Mouse (Mus musculus) heart, postnatal 0 days (tissue): Measurements from ENCODE around the gene Lgals3bp. TPM values are rescaled to one million over a fixed set of nuclear protein-coding genes. Genes with fewer than 3 reads are reported as not detected.

ENCODE experiments used
- ATAC-seq: fragments of 200-750 bp; cut with Nextera tagmentation; 2 replicates; pipeline ENCODE4 v1.8.0; 2017; ENCODE audit warnings: low read depth, moderate number of reproducible peaks, moderate library complexity; ENCODE audit not compliant: insufficient read depth
- DNase-seq: peaks from one replicate; pipeline ENCODE4 v3.0.0-alpha.2; 2016; ENCODE audit warnings: low spot score
- H3K27ac ChIP-seq: fragments of 300-500 bp; sonication (generic); 2 replicates; pipeline ENCODE4 v1.5.1; 2014; ENCODE audit warnings: low read depth, mild to moderate bottlenecking
- H3K27me3 ChIP-seq: fragments of 300-500 bp; sonication (generic); 2 replicates; pipeline ENCODE4 v1.6.1; 2014; ENCODE audit warnings: low read length, mixed read lengths; ENCODE audit not compliant: control insufficient read depth, insufficient read depth
- H3K36me3 ChIP-seq: fragments of 300-500 bp; sonication (generic); replicated peaks from 2 replicates; pipeline ENCODE4 v1.6.1; 2014; ENCODE audit warnings: low read length, mixed read lengths; ENCODE audit not compliant: control insufficient read depth, insufficient read depth
- H3K4me1 ChIP-seq: fragments of 300-500 bp; sonication (generic); 2 replicates; pipeline ENCODE4 v1.6.1; 2014; ENCODE audit warnings: antibody characterized with exemption; ENCODE audit not compliant: control insufficient read depth, insufficient read depth
- H3K4me2 ChIP-seq: fragments of 300-500 bp; sonication (generic); 2 replicates; pipeline ENCODE4 v1.6.1; 2014; ENCODE audit warnings: low read depth, mild to moderate bottlenecking, low read length, moderate library complexity
- H3K4me3 ChIP-seq: fragments of 300-500 bp; sonication (generic); 2 replicates; pipeline ENCODE4 v1.5.1; 2014; ENCODE audit warnings: low read depth, low read length
- H3K9ac ChIP-seq: fragments of 300-500 bp; sonication (generic); replicated peaks from 2 replicates; pipeline ENCODE4 v1.6.1; 2014; ENCODE audit warnings: low read depth, low read length, mixed read lengths
- H3K9me3 ChIP-seq: fragments of 300-500 bp; sonication (generic); replicated peaks from 2 replicates; pipeline ENCODE4 v1.6.1; 2016; ENCODE audit warnings: low read length; ENCODE audit not compliant: control insufficient read depth
- CTCF ChIP-seq: IDR thresholded peaks from 2 replicates; pipeline ENCODE4 v1.5.1; 2016; ENCODE audit warnings: antibody characterized with exemption, control low read depth, low read depth
- EP300 ChIP-seq: IDR thresholded peaks from 2 replicates; pipeline ENCODE4 v1.6.1; 2016; ENCODE audit warnings: antibody characterized with exemption, low read depth
- WGBS: fragments of 180-500 bp; shearing (Covaris S2); extraction: QIAGEN DNeasy Blood & Tissue Kit; methylation state at CpG from one replicate; pipeline ENCODE4 v1.1.7; 2014; 5-methylcytosine and 5-hydroxymethylcytosine counted together
- polyA plus RNA-seq: library from polyadenylated mRNA; unstranded; fragments of >200 nt; fragmentation: Nextera tagmentation; extraction: Ambion mirVana; gene quantifications from 2 replicates; pipeline ENCODE4 v1.2.1, GENCODE M21; 2015
- total RNA-seq: library from RNA; depleted of rRNA; stranded (reverse); fragments of >200 nt; gene quantifications from 2 replicates; pipeline ENCODE4 v1.2.3, GENCODE M21; 2014; ENCODE audit warnings: low replicate concordance

Lgals3bp gene
- total and polyA plus RNA-seq, 2 experiments from 2014 or later, result 28.6 to 77.9 TPM

DNA sequence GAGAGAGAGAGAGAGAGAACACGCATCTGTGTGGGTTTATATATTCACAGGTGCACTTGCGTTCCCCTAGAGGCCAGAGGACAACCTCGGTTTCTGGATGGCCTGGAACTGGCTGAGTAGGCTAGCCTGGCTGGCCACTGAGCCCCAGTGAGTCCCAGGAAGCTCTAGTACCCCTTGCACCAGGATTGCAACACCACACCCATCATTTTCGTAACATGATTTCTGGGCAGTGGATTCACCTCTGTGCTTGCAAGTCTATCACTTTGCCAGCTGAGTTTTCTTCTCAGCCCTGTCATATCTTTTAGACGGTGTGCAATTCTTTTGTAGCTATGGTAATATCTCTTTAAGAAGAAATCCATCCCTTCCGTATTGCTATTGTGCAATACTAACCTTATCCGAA, 18.4 kb upstream of the Lgals3bp start:
- 71% methylated on average over 7 of the region's 7 CpGs for WGBS
- Histone ChIP-seq H3K4me1 (peaks cover 25% of the 10 kb centered on the region), H3K36me3 (no peaks in the 10 kb centered on the region), H3K4me3 (no peak overlapping the region), H3K9ac (no peak overlapping the region), H3K4me2 (no peak overlapping the region), H3K9me3 (no peaks in the 10 kb centered on the region), H3K27me3 (no peaks in the 10 kb centered on the region), H3K27ac (no peak overlapping the region)
- TF ChIP-seq CTCF, result no peak
- TF ChIP-seq EP300, result no peak
- DNase-seq, result no peak
- no peak for ATAC-seq

DNA sequence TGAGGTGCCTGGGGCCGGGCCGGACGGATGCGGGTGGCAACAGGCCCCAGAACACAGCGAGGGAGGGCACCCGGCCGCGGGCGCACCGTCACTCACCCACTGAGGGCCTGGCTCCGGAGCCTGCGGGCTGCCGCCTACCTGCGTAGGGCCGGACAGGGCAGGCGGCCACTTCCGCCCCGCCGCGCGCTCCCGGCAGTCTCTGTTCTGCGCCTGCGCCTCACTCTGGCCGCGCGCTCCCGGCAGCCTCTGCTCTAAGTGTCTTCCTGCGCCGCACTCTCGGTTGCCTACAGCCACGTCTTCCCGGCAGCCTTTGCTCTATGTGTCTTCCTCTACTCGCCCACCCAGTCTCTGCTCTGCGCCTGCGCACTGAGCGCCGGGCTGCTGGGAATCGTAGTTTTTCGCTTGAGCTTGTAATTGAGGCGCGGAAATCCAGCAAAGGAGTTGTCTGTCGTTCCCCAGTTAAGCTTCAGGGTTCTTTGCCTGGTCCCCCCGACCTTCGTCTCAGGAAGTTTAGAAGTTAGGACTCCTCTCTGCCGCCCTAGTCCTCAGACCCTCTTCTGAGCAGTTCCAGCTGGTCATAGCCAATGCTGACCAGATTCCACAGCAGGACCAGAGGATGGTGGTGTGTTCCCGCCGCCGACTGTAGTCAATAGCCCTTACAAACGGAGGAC, 17.1 kb upstream of the Lgals3bp start, which contains the start of gene Cant1:
TSS of gene Cant1 (minus strand) at position 253 of the 671 bp plus-strand sequence.
- H3K4me2 ChIP-seq, result peak within 1 kb of the TSS; percentile 83
- peak within 1 kb of the TSS; percentile 81 for H3K27ac ChIP-seq
- no peak for TF ChIP-seq CTCF
- no peak for TF ChIP-seq EP300
- H3K9me3 ChIP-seq, result no peaks in the 10 kb centered on the region
- peaks cover 13% of the 10 kb centered on the region for H3K4me1 ChIP-seq
- under 1% methylated on average over 48 of the region's 50 CpGs for WGBS
- DNase-seq (peak; percentile 99), ATAC-seq (peak; percentile 95)
- peaks cover 6% of the 10 kb centered on the region; the same call in 1 of the 2 replicates for H3K36me3 ChIP-seq
- H3K4me3 ChIP-seq, result peak within 1 kb of the TSS; percentile 93
- H3K9ac ChIP-seq, result peak within 1 kb of the TSS; percentile 94
- H3K27me3 ChIP-seq, result no peaks in the 10 kb centered on the region

DNA sequence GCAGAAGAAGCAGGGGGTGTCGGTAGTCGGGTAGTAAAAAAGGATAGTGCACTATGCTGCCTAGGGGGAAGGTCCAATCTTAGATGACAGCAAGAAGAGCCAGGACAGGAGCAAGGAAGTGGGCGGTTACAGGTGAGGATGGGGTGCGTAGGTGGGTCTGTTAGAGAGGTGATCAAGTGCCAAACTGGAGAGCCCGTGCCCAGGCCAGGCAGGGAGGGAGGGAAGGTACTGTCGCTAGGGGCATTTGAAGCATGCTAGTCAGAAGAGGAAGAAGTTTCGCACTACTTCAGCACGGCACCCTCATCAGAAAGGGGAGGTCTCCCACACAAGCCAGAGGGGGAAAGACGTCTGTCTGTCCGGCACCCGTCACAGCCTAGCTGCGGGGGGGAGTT, 16.5 kb upstream of the Lgals3bp start:
- peak overlapping the region; percentile 83 for H3K4me2 ChIP-seq
- peak overlapping the region; percentile 93 for H3K4me3 ChIP-seq
- no peaks in the 10 kb centered on the region for H3K27me3 ChIP-seq
- H3K4me1 ChIP-seq, result peaks cover 7% of the 10 kb centered on the region
- ATAC-seq (no peak; the same call in 1 of the 2 replicates), DNase-seq (no peak)
- H3K27ac ChIP-seq, result peak overlapping the region; percentile 81
- H3K36me3 ChIP-seq, result peaks cover 6% of the 10 kb centered on the region; the same call in 1 of the 2 replicates
- H3K9me3 ChIP-seq, result no peaks in the 10 kb centered on the region
- no peak for TF ChIP-seq CTCF
- no peak for TF ChIP-seq EP300
- WGBS, result 4% methylated on average over 12 of the region's 12 CpGs
- H3K9ac ChIP-seq, result peak overlapping the region; percentile 94

DNA sequence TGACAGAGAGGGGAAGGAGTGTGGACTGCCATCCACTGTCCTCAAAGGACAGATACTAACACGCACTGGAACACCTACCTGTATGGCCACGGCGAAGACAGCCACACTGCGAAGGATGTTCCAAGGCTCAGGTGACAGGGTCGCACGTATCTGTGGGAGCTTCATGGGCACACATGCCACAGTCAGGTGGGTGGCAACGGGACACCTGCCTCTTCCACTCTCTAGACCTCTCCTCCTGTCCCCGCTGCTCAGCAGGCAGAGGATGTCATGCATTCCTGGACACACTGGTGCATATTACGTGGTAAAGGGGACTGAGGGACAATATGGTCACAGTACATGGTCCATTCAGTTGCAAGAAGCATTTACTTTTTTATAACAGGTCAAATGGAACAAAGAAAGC, 15.6 kb upstream of the Lgals3bp start:
- H3K9ac ChIP-seq, result peak overlapping the region; percentile 94
- peak overlapping the region; percentile 83 for H3K4me2 ChIP-seq

DNA sequence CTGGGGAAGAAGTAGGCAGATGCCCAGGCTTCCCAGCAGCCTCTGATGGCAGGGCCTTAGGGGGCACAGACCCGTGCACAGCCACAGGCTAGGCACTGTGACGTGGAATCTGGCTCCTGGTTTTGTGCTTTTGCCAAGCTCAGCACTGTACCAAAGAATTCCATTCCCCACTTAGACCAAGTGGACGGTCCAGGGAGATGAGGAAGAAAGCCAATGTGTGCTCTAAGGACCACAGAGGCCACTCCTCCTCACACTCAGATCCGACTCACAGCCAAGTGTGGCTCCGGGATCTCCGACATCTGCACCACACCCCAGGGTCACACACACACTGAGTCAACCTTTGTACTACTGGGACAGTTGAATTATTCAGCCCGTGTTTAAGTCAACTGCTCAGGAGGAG, 14.2 kb upstream of the Lgals3bp start:
- Histone ChIP-seq H3K9me3 (no peaks in the 10 kb centered on the region), H3K9ac (no peak overlapping the region), H3K27ac (no peak overlapping the region), H3K4me3 (no peak overlapping the region), H3K4me1 (peaks cover 6% of the 10 kb centered on the region), H3K36me3 (peaks cover 20% of the 10 kb centered on the region; the same call in 1 of the 2 replicates), H3K27me3 (no peaks in the 10 kb centered on the region), H3K4me2 (no peak overlapping the region)
- DNase-seq (no peak), ATAC-seq (no peak)
- TF ChIP-seq EP300 (no peak), CTCF (no peak)
- 70% methylated on average over 7 of the region's 7 CpGs for WGBS

More for the DNA sequence above, 15.6 kb upstream of the Lgals3bp start:
- Histone ChIP-seq H3K27me3 (no peaks in the 10 kb centered on the region), H3K27ac (no peak overlapping the region), H3K4me3 (0 out of 2 replicates have a peak overlapping the region, but pooled peaks have one; percentile 93), H3K36me3 (peaks cover 8% of the 10 kb centered on the region; the same call in 1 of the 2 replicates), H3K9me3 (no peaks in the 10 kb centered on the region), H3K4me1 (peaks cover 6% of the 10 kb centered on the region)
- ATAC-seq, result no peak
- no peak for DNase-seq
- TF ChIP-seq CTCF (no peak), EP300 (no peak)
- 86% methylated on average over 9 of the region's 9 CpGs for WGBS

DNA sequence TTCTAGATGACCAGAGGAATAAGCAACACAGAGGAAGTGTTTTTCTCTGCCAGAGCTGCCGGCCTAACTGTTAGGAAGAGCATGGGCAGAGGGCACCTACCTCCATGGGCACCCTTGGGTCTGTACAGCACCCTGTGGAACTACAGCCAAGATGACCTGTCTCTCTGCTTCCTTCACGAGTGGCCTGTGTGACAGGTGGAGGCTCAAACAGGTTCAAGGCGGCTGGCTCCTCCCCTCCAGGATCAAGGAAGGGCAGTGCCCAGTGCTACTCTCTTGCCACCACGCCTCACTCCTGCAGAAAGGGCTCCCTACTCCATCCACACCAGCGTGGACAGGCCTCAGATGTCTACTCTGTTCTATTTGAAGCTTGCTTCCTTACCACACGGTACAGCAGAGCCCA, 13.7 kb upstream of the Lgals3bp start:
- no peak overlapping the region for H3K4me2 ChIP-seq
- TF ChIP-seq CTCF (no peak), EP300 (no peak)
- DNase-seq (no peak), ATAC-seq (no peak)
- peaks cover 25% of the 10 kb centered on the region for H3K36me3 ChIP-seq
- no peak overlapping the region for H3K4me3 ChIP-seq
- H3K4me1 ChIP-seq, result peaks cover 6% of the 10 kb centered on the region
- no peak overlapping the region for H3K27ac ChIP-seq
- no peak overlapping the region for H3K9ac ChIP-seq
- WGBS, result 84% methylated on average over 6 of the region's 6 CpGs
- H3K9me3 ChIP-seq, result no peaks in the 10 kb centered on the region
- no peaks in the 10 kb centered on the region for H3K27me3 ChIP-seq
